Mouse (Mus musculus) CH12.LX (cell line): Measurements from ENCODE around the gene Zfp61.

Experiments used
- CTCF ChIP-seq, 2 experiments: IDR thresholded peaks in 1 of 2; conservative IDR thresholded peaks in 1 of 2; 2 replicates each; pipeline ENCODE4 v1.5.1; 2011 to 2012; ENCODE audit warnings: low read depth in 2 of 2, low read length in 2 of 2, improper control_type of control experiment in 1 of 2, inconsistent platforms in 1 of 2, mild to moderate bottlenecking in 1 of 2, moderate library complexity in 1 of 2
- GABPA ChIP-seq: IDR thresholded peaks from 2 replicates; pipeline ENCODE4 v1.6.1; 2012; ENCODE audit warnings: low read depth, low read length, improper control_type of control experiment, inconsistent platforms; ENCODE audit not compliant: insufficient replicate concordance
- IRF4 ChIP-seq: IDR thresholded peaks from 2 replicates; pipeline ENCODE4 v1.6.1; 2014; ENCODE audit warnings: low read depth, mild to moderate bottlenecking, inconsistent platforms, low read length, improper control_type of control experiment
- MAFK ChIP-seq: IDR thresholded peaks from 2 replicates; pipeline ENCODE4 v1.6.1; 2011; ENCODE audit warnings: low read length, improper control_type of control experiment; ENCODE audit not compliant: insufficient replicate concordance
- POLR2A ChIP-seq: IDR thresholded peaks from 2 replicates; pipeline ENCODE4 v1.6.1; 2011; ENCODE audit warnings: low read depth, mild to moderate bottlenecking, improper control_type of control experiment, low read length
- TBP ChIP-seq: conservative IDR thresholded peaks from 2 replicates; pipeline ENCODE4 v1.6.1; 2011; ENCODE audit warnings: low read depth, low read length, improper control_type of control experiment
- UBTF ChIP-seq: IDR thresholded peaks from 2 replicates; pipeline ENCODE4 v1.6.1; 2012; ENCODE audit warnings: low read depth, mild to moderate bottlenecking, inconsistent platforms, low read length, improper control_type of control experiment, moderate library complexity
- USF2 ChIP-seq: conservative IDR thresholded peaks from 2 replicates; pipeline ENCODE4 v1.6.1; 2011; ENCODE audit warnings: low read depth, low read length, improper control_type of control experiment

DNA sequence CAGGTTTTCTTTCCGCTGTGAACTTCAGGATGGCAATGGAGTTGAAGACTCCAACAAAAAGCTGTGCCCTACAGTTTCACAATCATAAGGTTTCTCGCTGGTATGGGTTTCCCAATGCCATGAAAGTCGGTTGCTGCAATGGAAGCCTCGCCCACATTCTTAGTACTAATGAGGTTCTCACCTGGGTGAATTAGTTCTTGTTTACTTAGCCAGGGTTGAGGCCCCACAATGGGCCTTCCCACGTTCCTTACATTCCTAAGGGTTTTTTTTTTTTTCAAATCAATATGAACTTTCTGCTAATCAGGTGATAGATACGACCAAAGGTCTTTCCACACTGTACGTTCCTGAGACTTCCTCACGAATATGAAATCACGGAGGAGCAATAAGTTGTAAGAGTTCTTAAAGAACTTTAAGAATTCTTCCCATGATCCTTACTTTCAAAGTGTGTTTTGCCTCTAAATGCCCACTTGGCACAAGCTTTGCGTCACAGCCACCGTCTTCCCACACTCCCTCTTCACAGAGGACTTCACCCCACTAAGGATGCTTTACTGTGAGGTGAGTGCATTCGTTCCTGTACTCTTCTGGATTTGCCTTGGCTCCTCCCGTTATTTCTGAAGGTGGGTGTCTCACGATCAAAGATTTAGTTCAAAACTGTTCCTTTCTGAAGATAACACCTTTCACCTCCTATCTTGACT is 26.4 kb upstream of the Zfp61 start:
- TF ChIP-seq IRF4 (no peak), CTCF (conservative IDR thresholded peaks at IDR 0.05 in 1 of 2, IDR thresholded peaks at IDR 0.05 in 1 of 2; ENCODE audit: low read depth in 2 of 2, low read length in 2 of 2) (no peak), USF2 (no peak), UBTF (no peak), POLR2A (no peak), MAFK (no peak), GABPA (no peak), TBP (no peak)
